Mouse (Mus musculus) bone marrow macrophage, adult 2 months (primary cell): Measurements from ENCODE around the gene Ttc36. TPM values are rescaled to one million over a fixed set of nuclear protein-coding genes. Genes with fewer than 3 reads are reported as not detected.

Source experiments
- H3K27ac ChIP-seq: 2 replicates; pipeline ENCODE4 v1.5.1; 2012; ENCODE audit warnings: low read depth, low read length; ENCODE audit not compliant: insufficient read depth
- H3K4me1 ChIP-seq: 2 replicates; pipeline ENCODE4 v1.6.1; 2012; ENCODE audit warnings: low read length; ENCODE audit not compliant: control insufficient read depth, insufficient read depth
- H3K4me3 ChIP-seq: 2 replicates; pipeline ENCODE4 v1.5.1; 2012; ENCODE audit warnings: mild to moderate bottlenecking, low read length, moderate library complexity; ENCODE audit not compliant: insufficient read depth
- CTCF ChIP-seq: IDR thresholded peaks from 2 replicates; pipeline ENCODE4 v1.5.1; 2012; ENCODE audit warnings: low read depth, mild to moderate bottlenecking, low read length, moderate library complexity
- POLR2A ChIP-seq: IDR thresholded peaks from 2 replicates; pipeline ENCODE4 v1.6.1; 2012; ENCODE audit warnings: mild to moderate bottlenecking, low read depth, low read length, borderline replicate concordance
- polyA plus RNA-seq: library from polyadenylated mRNA; stranded (reverse); fragments of >200 nt; gene quantifications from 2 replicates; pipeline ENCODE4 v1.2.4, GENCODE M21; 2012; ENCODE audit not compliant: missing spikeins, insufficient read depth, insufficient read length

Gene Ttc36
- polyA plus RNA-seq, 1 experiment: not detected

GRCm38 (mm10) chr9:44772750-44773651 is 29.9 kb downstream of the Ttc36 start:
- H3K4me1 ChIP-seq: peaks cover 7% of the 10 kb centered on the region
- H3K4me3 ChIP-seq: peak overlapping the region; percentile 87
- TF ChIP-seq CTCF (no peak), POLR2A (no peak)
- H3K27ac ChIP-seq: peak overlapping the region; percentile 58

DNA sequence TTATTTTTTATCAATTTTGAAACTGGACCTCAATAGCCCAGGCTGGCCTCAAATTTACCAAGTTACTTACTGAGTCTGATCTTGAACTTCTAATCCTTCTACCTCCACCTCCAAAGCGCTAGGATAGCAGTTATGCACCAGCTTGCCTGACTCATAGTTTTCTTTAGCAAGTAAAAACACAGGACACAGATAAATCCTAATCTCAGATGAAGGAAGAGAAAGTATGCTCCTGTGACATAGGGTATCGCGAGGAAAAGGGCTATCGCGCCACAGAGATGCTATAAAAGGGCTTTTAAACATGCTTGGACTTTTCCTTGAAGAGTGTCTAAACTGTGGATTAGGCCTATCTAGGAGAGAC is 30.5 kb downstream of the Ttc36 start:
- peaks cover 7% of the 10 kb centered on the region for H3K4me1 ChIP-seq
- TF ChIP-seq POLR2A (no peak), CTCF (no peak)
- H3K4me3 ChIP-seq: no peak overlapping the region
- no peak overlapping the region for H3K27ac ChIP-seq

DNA sequence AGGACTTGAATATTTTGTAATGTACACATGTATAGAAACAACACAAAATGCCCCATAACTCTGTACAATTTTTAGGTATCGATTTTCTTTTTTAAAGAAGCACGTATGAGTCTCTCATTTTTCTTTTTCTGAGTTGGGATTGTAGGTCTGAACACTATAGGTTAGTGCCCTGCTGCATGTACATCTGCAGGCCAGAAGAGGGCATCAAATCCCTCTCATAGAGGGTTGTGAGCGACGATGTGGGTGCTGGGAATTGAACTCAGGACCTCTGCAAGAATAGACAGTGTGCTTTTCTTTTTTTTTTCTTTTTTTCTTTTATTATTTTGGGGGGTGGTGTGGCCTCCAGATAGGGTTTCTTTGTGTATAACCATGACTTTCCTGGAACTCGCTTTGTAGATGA is 31.5 kb downstream of the Ttc36 start:
- TF ChIP-seq POLR2A (no peak), CTCF (no peak)
- H3K4me3 ChIP-seq: no peak overlapping the region
- no peak overlapping the region for H3K27ac ChIP-seq
- H3K4me1 ChIP-seq: peaks cover 7% of the 10 kb centered on the region

DNA sequence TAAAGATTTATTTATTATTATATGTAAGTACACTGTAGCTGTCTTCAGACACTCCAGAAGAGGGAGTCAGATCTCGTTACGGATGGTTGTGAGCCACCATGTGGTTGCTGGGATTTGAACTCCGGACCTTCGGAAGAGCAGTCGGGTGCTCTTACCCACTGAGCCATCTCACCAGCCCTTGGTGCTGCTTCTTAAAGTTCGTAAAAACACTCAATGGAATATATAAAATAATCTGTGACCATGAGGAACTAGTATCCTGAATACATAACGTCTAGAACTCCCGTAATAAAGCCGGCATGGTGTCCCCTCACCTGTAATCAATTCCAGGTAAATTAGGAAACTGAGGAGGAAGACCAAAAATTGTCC is 34.9 kb downstream of the Ttc36 start:
- peak overlapping the region; percentile 86 for H3K4me3 ChIP-seq
- peaks cover 14% of the 10 kb centered on the region for H3K4me1 ChIP-seq
- peak overlapping the region; percentile 15; the same call in 1 of the 2 replicates for H3K27ac ChIP-seq

DNA sequence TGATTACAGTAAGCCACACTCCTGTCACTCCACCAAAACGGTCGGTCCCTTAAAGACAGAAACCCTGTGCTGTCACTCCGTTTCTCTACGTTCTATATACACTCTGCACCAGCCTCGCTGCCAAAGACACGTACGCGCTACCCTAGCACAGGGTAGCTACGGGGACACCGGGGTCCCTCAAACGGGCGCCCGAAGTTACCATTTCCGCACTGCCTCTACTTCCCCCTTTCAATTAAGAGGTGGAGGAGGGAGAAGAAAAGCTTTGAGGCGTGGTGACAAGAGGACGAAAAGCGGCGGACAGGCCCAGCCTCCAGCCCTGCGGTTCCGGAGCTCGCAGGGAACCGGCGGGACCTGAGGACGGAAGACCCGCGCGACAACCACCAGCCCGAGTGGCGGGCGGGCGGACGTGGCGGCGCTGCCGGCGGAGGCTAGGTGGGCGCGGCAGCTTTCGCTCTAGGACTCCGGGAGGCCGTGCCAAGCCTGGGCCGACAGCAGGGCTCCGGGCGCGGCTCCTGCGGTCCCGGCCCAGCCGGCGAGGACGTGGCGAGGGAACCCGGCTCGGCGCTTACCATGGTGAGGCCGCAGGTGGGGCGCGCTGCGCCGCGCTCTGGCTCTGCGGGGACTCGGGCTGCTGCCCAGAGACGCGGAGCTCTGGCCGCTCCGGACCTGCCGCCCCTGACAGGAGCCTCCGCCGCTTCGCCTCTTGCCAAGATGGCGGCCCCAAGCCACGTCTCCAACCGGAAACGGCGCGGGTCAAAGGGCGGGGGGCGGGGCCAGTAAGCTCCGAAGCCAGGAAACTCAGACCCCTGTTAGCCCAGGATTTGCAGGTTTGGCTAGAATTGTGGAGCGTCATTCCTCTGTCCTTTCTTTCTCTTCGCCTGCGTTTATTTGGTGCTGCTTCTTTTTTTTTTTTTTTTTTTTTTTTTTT is 35.5 kb downstream of the Ttc36 start, which contains the start of the genes Arcn1 and Ift46:
Gene Arcn1, minus strand, starts transcription at position 745 of the 928 bp plus-strand sequence.
Gene Ift46, plus strand, starts transcription at position 808 of the 928 bp plus-strand sequence.
- TF ChIP-seq CTCF (no peak), POLR2A (no peak)
- H3K4me3 ChIP-seq: peak within 1 kb of the TSS; percentile 86
- H3K27ac ChIP-seq: peak within 1 kb of the TSS; percentile 90
- peaks cover 14% of the 10 kb centered on the region for H3K4me1 ChIP-seq

DNA sequence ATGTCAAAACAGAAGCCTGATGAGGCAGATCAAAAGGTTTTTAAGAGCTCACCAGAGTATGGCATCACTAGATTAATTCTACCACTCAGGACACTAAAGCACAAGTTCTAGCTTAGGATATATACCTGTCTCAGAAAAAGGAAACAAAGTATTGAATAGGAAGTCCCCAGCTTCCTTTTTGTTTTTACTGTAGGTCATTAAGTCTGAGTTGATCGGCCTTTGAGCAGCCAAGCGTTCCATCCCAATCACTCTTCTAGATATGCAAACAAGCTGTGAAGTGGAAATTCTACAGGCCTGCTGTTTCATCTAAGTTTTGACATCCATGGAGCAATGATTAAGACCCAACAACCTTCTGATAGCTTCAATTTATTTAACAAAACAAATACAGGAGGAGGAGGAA is 42.0 kb downstream of the Ttc36 start:
- TF ChIP-seq CTCF: no peak
- no peak for TF ChIP-seq POLR2A
- Histone ChIP-seq H3K4me1 (peaks cover 16% of the 10 kb centered on the region), H3K4me3 (no peak overlapping the region), H3K27ac (no peak overlapping the region)

Other genes starting within 250 kb of the Ttc36 start
- gene Cxcr5, start 241.2 kb downstream of the Ttc36 start, polyA plus RNA-seq: not detected in 2 replicates
- 111 and 122 TPM in 2 replicates for gene Ddx6, start 198.2 kb downstream of the Ttc36 start, polyA plus RNA-seq
- gene Treh, start 129.8 kb downstream of the Ttc36 start, polyA plus RNA-seq: not detected in 2 replicates
- 4.3 and 4.4 TPM in 2 replicates for gene Phldb1, start 67.9 kb downstream of the Ttc36 start, polyA plus RNA-seq
- gene Arcn1, start 35.2 kb downstream of the Ttc36 start, polyA plus RNA-seq: 79.8 and 86.7 TPM in 2 replicates
- 75.1 and 86.7 TPM in 2 replicates for gene Ift46, start 35.2 kb downstream of the Ttc36 start, polyA plus RNA-seq
- gene Tmem25, start 3.8 kb downstream of the Ttc36 start, polyA plus RNA-seq: 1.4 and 1.9 TPM in 2 replicates
- gene Kmt2a, start 78.2 kb upstream of the Ttc36 start, polyA plus RNA-seq: 31.6 and 32.2 TPM in 2 replicates
- gene Atp5l, start 117.7 kb upstream of the Ttc36 start, polyA plus RNA-seq: 311 and 441 TPM in 2 replicates
- gene Ube4a, start 162.5 kb upstream of the Ttc36 start, polyA plus RNA-seq: 40.7 and 48.0 TPM in 2 replicates
- gene Cd3g, start 177.4 kb upstream of the Ttc36 start, polyA plus RNA-seq: not detected in 2 replicates
- gene Cd3d, start 178.7 kb upstream of the Ttc36 start, polyA plus RNA-seq: not detected in 2 replicates
- not detected in 2 replicates for gene Cd3e, start 206.6 kb upstream of the Ttc36 start, polyA plus RNA-seq
- gene Mpzl2, start 236.7 kb upstream of the Ttc36 start, polyA plus RNA-seq: not detected in 2 replicates